Comparison of ENCODE assay signal across 9 mouse cellular contexts in genomic region chr9:45985229-45985567, GRCm38 (mm10). TPM values are rescaled to one million over a fixed set of nuclear protein-coding genes. Genes with fewer than 3 reads are reported as not detected.
DNase-seq lines count a peak whose midpoint lies in the region; ATAC-seq and TF ChIP-seq lines count a peak whose summit lies in the region.
"Had no signal": no experiment of that assay in that cellular context is flagged by ENCODE, and none has a peak within 500 bp of the region (broad histone marks: within the 10 kb centered on the region; RNA-seq: fewer than 3 reads in every experiment).

No protein-coding gene starts in this region.

- H3K27ac ChIP-seq in heart, embryonic 13.5 days (replicated peaks), result peak overlapping the region; percentile 97
- peak overlapping the region; percentile 90 for H3K27ac ChIP-seq in kidney, postnatal 0 days
- peak overlapping the region; percentile 89; the same call in 1 of the 2 replicates for H3K27ac ChIP-seq in liver, embryonic 11.5 days (ENCODE audit: low read depth, low read length)
- peak overlapping the region; percentile 88 for H3K27ac ChIP-seq in midbrain, postnatal 0 days (ENCODE audit: low read depth, low read length)

- H3K36me3 ChIP-seq in heart, embryonic 13.5 days, result peaks cover 12% of the 10 kb centered on the region
- H3K36me3 ChIP-seq in kidney, postnatal 0 days (ENCODE audit: insufficient read depth, low read length), result no peaks in the 10 kb centered on the region
- peaks cover 4% of the 10 kb centered on the region for H3K36me3 ChIP-seq in liver, embryonic 11.5 days (ENCODE audit: control insufficient read depth, insufficient read depth, low read length)
- no peaks in the 10 kb centered on the region for H3K36me3 ChIP-seq in midbrain, postnatal 0 days (ENCODE audit: insufficient read depth, low read length)

- H3K4me2 ChIP-seq in heart, embryonic 13.5 days, result peak overlapping the region; percentile 93
- peak overlapping the region; percentile 73 for H3K4me2 ChIP-seq in kidney, postnatal 0 days (ENCODE audit: low read length)
- peak overlapping the region; percentile 96 for H3K4me2 ChIP-seq in liver, embryonic 11.5 days
- H3K4me2 ChIP-seq in midbrain, postnatal 0 days (ENCODE audit: low read depth, low read length, poor library complexity, severe bottlenecking), result peak overlapping the region; percentile 86

- ATAC-seq in heart, embryonic 13.5 days (ENCODE audit: extremely low read depth, insufficient number of reproducible peaks, low FRiP score, low TSS enrichment), result no peak
- ATAC-seq in kidney, postnatal 0 days (replicated peaks; ENCODE audit: low FRiP score, low read depth), result peak; percentile 58; the same call in 1 of the 2 replicates
- peak; percentile 56; the same call in 1 of the 2 replicates for ATAC-seq in liver, embryonic 11.5 days (replicated peaks; ENCODE audit: low FRiP score)
- peak; percentile 76 for ATAC-seq in midbrain, postnatal 0 days (ENCODE audit: low FRiP score)

- under 1% methylated on average over 4 of the region's 4 CpGs for WGBS in heart, embryonic 13.5 days
- under 1% methylated on average over 4 of the region's 4 CpGs for WGBS in kidney, postnatal 0 days
- 2% methylated on average over 4 of the region's 4 CpGs for WGBS in liver, embryonic 11.5 days
- under 1% methylated on average over 4 of the region's 4 CpGs for WGBS in midbrain, postnatal 0 days

- H3K4me3 ChIP-seq in heart, embryonic 13.5 days, result peak overlapping the region; percentile 95
- H3K4me3 ChIP-seq in kidney, postnatal 0 days (replicated peaks; ENCODE audit: low read depth, low read length), result peak overlapping the region; percentile 90
- peak overlapping the region; percentile 94 for H3K4me3 ChIP-seq in liver, embryonic 11.5 days (ENCODE audit: low read depth, low read length)
- peak overlapping the region; percentile 71 for H3K4me3 ChIP-seq in midbrain, postnatal 0 days (ENCODE audit: low read depth, low read length)

- H3K4me1 ChIP-seq in heart, embryonic 13.5 days, result peaks cover 38% of the 10 kb centered on the region
- H3K4me1 ChIP-seq in kidney, postnatal 0 days (replicated peaks; ENCODE audit: insufficient read depth, low read length), result peaks cover 3% of the 10 kb centered on the region
- H3K4me1 ChIP-seq in liver, embryonic 11.5 days (replicated peaks; ENCODE audit: control insufficient read depth, insufficient read depth, low read length), result peaks cover 18% of the 10 kb centered on the region
- H3K4me1 ChIP-seq in midbrain, postnatal 0 days (ENCODE audit: insufficient read depth, low read length), result peaks cover 13% of the 10 kb centered on the region; the same call in 1 of the 2 replicates

- TF ChIP-seq CTCF in kidney, postnatal 0 days (IDR thresholded peaks at IDR 0.05; ENCODE audit: low read depth), result no peak
- no peak for TF ChIP-seq CTCF in midbrain, postnatal 0 days (IDR thresholded peaks at IDR 0.05)

- H3K9ac ChIP-seq in heart, embryonic 13.5 days, result peak overlapping the region; percentile 99
- H3K9ac ChIP-seq in kidney, postnatal 0 days (ENCODE audit: low read depth, low read length), result peak overlapping the region; percentile 91
- H3K9ac ChIP-seq in liver, embryonic 11.5 days (ENCODE audit: low read depth, low read length), result peak overlapping the region; percentile 97
- peak overlapping the region; percentile 85 for H3K9ac ChIP-seq in midbrain, postnatal 0 days (replicated peaks; ENCODE audit: low read length, poor library complexity, severe bottlenecking)

- no peaks in the 10 kb centered on the region for H3K27me3 ChIP-seq in heart, embryonic 13.5 days (replicated peaks)
- H3K27me3 ChIP-seq in kidney, postnatal 0 days (ENCODE audit: insufficient read depth, low read length), result no peaks in the 10 kb centered on the region
- H3K27me3 ChIP-seq in liver, embryonic 11.5 days (replicated peaks; ENCODE audit: control insufficient read depth, insufficient read depth, low read length), result no peaks in the 10 kb centered on the region
- H3K27me3 ChIP-seq in midbrain, postnatal 0 days (ENCODE audit: insufficient read depth, low read length), result no peaks in the 10 kb centered on the region

- DNase-seq in ES-CJ7 (ENCODE audit: low read depth, low spot score), result peak; percentile 51
- DNase-seq in brain, adult 2 months (ENCODE audit: low read depth, low spot score), result peak; percentile 81
- DNase-seq in fibroblast of lung, adult 2 months (ENCODE audit: low read depth), result peak; percentile 29
- peak; percentile 70 for DNase-seq in kidney, postnatal 0 days (ENCODE audit: low spot score)
- no peak for DNase-seq in liver, embryonic 11.5 days (ENCODE audit: low spot score)
- peak; percentile 81 for DNase-seq in midbrain, postnatal 0 days (ENCODE audit: low spot score)
- peak; percentile 51 for DNase-seq in urinary bladder, postnatal 25 days (ENCODE audit: low spot score)

- H3K9me3 ChIP-seq in heart, embryonic 13.5 days, result no peaks in the 10 kb centered on the region
- no peaks in the 10 kb centered on the region for H3K9me3 ChIP-seq in kidney, postnatal 0 days (replicated peaks; ENCODE audit: low read length)
- no peaks in the 10 kb centered on the region for H3K9me3 ChIP-seq in liver, embryonic 11.5 days (ENCODE audit: control insufficient read depth, low read length)
- no peaks in the 10 kb centered on the region for H3K9me3 ChIP-seq in midbrain, postnatal 0 days (ENCODE audit: low read length)

RNA-seq across cellular contexts. Expression of gene Pafah1b2, which starts 27.3 kb away (rescaled TPM):
- polyA plus RNA-seq in heart, embryonic 13.5 days (2015; fragmentation: Nextera tagmentation; extraction: Ambion mirVana), result 133 and 137 TPM in 2 replicates
- polyA plus RNA-seq in kidney, postnatal 0 days (2015; fragmentation: Nextera tagmentation; extraction: Ambion mirVana), result 113 and 127 TPM in 2 replicates
- polyA plus RNA-seq in liver, embryonic 11.5 days (2014; fragmentation: Nextera tagmentation; extraction: Ambion mirVana), result 137 and 154 TPM in 2 replicates
- total RNA-seq in midbrain, postnatal 0 days (2014; rRNA removed), result 237 and 357 TPM in 2 replicates
- 241 and 249 TPM in 2 replicates for polyA plus RNA-seq in midbrain, postnatal 0 days (2015; fragmentation: Nextera tagmentation; extraction: Ambion mirVana)

RNA-seq across cellular contexts. Expression of gene Sik3, which starts 27.4 kb away (rescaled TPM):
- 4.7 and 5.8 TPM in 2 replicates for polyA plus RNA-seq in heart, embryonic 13.5 days (2015; fragmentation: Nextera tagmentation; extraction: Ambion mirVana)
- 12.5 and 12.7 TPM in 2 replicates for polyA plus RNA-seq in kidney, postnatal 0 days (2015; fragmentation: Nextera tagmentation; extraction: Ambion mirVana)
- 8.6 and 9.5 TPM in 2 replicates for polyA plus RNA-seq in liver, embryonic 11.5 days (2014; fragmentation: Nextera tagmentation; extraction: Ambion mirVana)
- total RNA-seq in midbrain, postnatal 0 days (2014; rRNA removed), result 36.4 and 38.4 TPM in 2 replicates
- 11.2 and 12.5 TPM in 2 replicates for polyA plus RNA-seq in midbrain, postnatal 0 days (2015; fragmentation: Nextera tagmentation; extraction: Ambion mirVana)

RNA-seq across cellular contexts. Expression of gene Sidt2, which starts 30.1 kb away (rescaled TPM):
- polyA plus RNA-seq in heart, embryonic 13.5 days (2015; fragmentation: Nextera tagmentation; extraction: Ambion mirVana), result 35.5 and 36.3 TPM in 2 replicates
- 50.8 and 53.5 TPM in 2 replicates for polyA plus RNA-seq in kidney, postnatal 0 days (2015; fragmentation: Nextera tagmentation; extraction: Ambion mirVana)
- 34.1 and 36.2 TPM in 2 replicates for polyA plus RNA-seq in liver, embryonic 11.5 days (2014; fragmentation: Nextera tagmentation; extraction: Ambion mirVana)
- total RNA-seq in midbrain, postnatal 0 days (2014; rRNA removed), result 107 and 115 TPM in 2 replicates
- polyA plus RNA-seq in midbrain, postnatal 0 days (2015; fragmentation: Nextera tagmentation; extraction: Ambion mirVana), result 46.7 and 50.8 TPM in 2 replicates

RNA-seq across cellular contexts. Expression of gene Tagln, which starts 49.3 kb away (rescaled TPM):
- 151 and 203 TPM in 2 replicates for polyA plus RNA-seq in heart, embryonic 13.5 days (2015; fragmentation: Nextera tagmentation; extraction: Ambion mirVana)
- 116 and 126 TPM in 2 replicates for polyA plus RNA-seq in kidney, postnatal 0 days (2015; fragmentation: Nextera tagmentation; extraction: Ambion mirVana)
- polyA plus RNA-seq in liver, embryonic 11.5 days (2014; fragmentation: Nextera tagmentation; extraction: Ambion mirVana), result 17.9 and 24.1 TPM in 2 replicates
- 5.2 and 5.3 TPM in 2 replicates for total RNA-seq in midbrain, postnatal 0 days (2014; rRNA removed)
- 4.2 and 5.2 TPM in 2 replicates for polyA plus RNA-seq in midbrain, postnatal 0 days (2015; fragmentation: Nextera tagmentation; extraction: Ambion mirVana)
- total RNA-seq: hematopoietic stem cell, adult 5-6 weeks had no signal
